Mouse (Mus musculus) liver, embryonic 14.5 days (tissue): ENCODE measurements around the gene Cckbr.

Source experiments
- CTCF ChIP-seq: IDR thresholded peaks from 2 replicates; pipeline ENCODE4 v1.5.1; 2016; ENCODE audit warnings: antibody characterized with exemption, low read depth, control low read depth
- EP300 ChIP-seq: IDR thresholded peaks from 2 replicates; pipeline ENCODE4 v1.6.1; 2016; ENCODE audit warnings: antibody characterized with exemption, low read depth

DNA sequence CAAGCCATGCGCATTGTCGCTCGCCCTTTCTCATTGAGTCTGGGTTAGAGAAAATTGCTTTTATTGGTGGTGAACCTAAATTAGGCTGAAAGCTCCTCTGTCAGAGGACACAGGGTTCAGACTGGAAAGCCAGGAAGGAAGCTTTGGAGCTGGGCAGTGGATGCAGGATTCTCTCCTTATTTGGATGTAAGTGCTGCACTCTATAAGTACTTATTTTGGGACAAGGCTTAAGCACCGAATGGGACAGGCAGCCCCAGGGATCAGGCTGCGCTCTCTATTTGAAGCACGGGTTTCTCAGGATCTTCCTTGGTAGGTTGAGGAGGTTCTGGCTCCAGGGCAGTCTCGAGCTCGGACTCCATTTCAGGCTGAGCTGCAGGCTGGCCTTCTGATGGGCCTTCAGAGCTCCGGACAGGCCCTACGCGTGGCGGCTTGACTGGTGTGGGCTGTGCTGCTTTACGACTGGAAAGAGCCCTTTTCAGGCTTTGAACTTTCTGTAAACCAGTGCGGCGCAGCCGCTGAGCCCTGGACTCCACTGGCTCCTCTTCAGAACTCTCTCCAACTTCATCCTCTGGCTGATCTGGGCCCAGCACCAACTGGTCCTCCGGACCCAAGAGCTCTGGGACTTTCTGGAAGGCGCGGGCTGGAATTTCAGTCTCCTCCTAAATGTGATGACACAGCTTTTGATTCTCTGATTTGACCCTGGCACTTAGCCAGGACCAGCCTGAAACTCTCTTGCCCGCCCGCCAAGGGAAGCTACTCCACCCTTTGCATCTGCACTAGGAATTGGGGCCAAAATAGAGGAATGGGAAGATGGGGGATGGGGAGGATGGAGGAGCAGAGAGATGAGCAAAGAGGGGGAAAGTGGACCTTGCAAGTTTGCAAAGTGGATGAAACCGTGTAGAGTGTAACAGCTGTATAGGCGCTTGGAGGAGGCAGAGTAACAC is 55.3 kb downstream of the Cckbr start:
- TF ChIP-seq CTCF, result no peak
- no peak for TF ChIP-seq EP300
